Mouse (Mus musculus): ENCODE measurements at regions not wholly inside any gene's neighbourhood (a gene's known extent, or its start where the extent isn't known, plus 50 kb on each side); places are given as distances from the start of the nearest gene placed in this dataset.
"Not testable (repeated sequence)": the region's sequence is repeated elsewhere in the genome, so short reads cannot be mapped to it uniquely, and the experiment has no call there.

DNA sequence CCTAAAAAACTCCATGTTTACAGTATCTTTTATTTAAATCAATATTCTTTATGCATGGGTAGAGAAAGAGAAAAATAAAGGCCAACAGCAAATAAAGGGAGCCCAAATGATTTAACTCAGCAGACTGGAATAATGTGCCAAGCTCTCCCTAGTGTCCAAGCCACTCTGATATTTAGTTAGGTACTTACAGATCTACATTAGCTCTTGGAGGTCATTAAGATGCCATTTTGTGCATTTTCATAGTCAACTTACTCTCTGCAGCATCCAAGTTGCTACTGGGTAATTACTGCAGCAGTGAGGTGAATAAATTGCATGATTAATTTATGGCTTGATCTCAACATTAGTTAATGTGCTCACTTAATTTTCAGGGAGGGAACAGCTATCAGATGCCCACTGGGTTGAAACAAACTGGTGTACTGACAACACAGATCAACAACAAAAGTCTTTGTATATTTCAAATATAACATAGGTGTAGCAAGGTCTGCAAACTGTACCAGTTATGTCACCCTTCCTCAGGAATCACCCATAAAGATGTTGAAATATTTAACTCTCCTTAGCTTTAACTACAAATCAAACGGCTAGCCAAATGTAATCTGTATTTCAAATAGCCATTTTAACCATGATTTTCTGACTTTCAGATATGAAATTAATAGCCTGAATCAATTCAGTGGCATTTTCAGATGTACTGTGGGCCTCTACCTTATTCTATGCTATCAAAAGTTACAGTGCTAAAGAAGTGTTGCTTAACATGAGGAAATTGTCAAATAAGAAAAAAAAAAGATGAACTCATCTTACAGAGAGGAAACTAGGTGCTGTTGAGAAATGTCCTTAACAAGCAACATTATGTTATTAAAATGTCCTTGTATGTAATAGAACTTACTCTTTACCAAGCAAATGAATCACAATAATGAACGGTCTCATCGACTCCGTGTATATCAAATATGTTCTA lies 163.8 kb upstream of the Hapln1 start:
- no peaks in the 10 kb centered on the region for H3K4me1 ChIP-seq (ENCODE audit: control insufficient read depth, insufficient read depth, low read length)
- no peak overlapping the region for H3K4me2 ChIP-seq (ENCODE audit: low read length)
- H3K36me3 ChIP-seq (ENCODE audit: control insufficient read depth, insufficient read depth, low read length), result no peaks in the 10 kb centered on the region
- H3K27ac ChIP-seq (ENCODE audit: low read depth, low read length), result no peak overlapping the region
- no peaks in the 10 kb centered on the region for H3K9me3 ChIP-seq (replicated peaks; ENCODE audit: control insufficient read depth, low read length)
- H3K4me3 ChIP-seq (ENCODE audit: low read depth, low read length), result no peak overlapping the region
- no peak overlapping the region for H3K9ac ChIP-seq (ENCODE audit: low read length)
- WGBS, result 96% methylated on average over 4 of the region's 4 CpGs
- ATAC-seq, result peak; percentile 46; the same call in 1 of the 2 replicates
- H3K27me3 ChIP-seq (replicated peaks; ENCODE audit: control insufficient read depth, insufficient read depth, low read length), result no peaks in the 10 kb centered on the region
- DNase-seq (ENCODE audit: low spot score), result peak; percentile 39

DNA sequence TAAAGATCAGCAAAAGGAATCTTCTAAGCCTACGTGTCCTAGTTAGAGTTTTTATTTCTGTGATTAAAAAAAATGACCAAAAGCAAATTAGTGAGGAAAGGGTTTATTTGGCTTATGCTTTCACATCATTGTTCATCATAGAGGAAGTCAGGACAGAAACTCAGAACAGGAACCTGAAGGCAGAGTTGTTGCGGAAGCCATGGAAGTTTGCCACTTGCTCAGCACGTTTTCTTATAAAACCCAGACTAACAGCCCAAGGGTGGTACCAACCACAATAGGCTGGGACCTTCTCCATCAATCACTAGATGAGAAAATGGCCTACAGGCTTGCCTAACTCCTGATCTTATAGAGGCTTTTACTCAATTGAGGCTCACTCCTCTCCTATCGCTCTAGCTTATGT lies 161.2 kb upstream of the Hapln1 start:
- no peak overlapping the region for H3K4me3 ChIP-seq (ENCODE audit: low read depth, low read length)
- H3K36me3 ChIP-seq (ENCODE audit: control insufficient read depth, insufficient read depth, low read length), result no peaks in the 10 kb centered on the region
- no peak overlapping the region for H3K27ac ChIP-seq (ENCODE audit: low read depth, low read length)
- WGBS, result 89% methylated on average over 4 of the region's 4 CpGs
- H3K9ac ChIP-seq (ENCODE audit: low read length), result no peak overlapping the region
- H3K9me3 ChIP-seq (replicated peaks; ENCODE audit: control insufficient read depth, low read length), result no peaks in the 10 kb centered on the region
- ATAC-seq, result no peak
- no peak overlapping the region for H3K4me2 ChIP-seq (ENCODE audit: low read length)
- DNase-seq (ENCODE audit: low spot score), result no peak
- H3K27me3 ChIP-seq (replicated peaks; ENCODE audit: control insufficient read depth, insufficient read depth, low read length), result no peaks in the 10 kb centered on the region
- no peaks in the 10 kb centered on the region for H3K4me1 ChIP-seq (ENCODE audit: control insufficient read depth, insufficient read depth, low read length)

DNA sequence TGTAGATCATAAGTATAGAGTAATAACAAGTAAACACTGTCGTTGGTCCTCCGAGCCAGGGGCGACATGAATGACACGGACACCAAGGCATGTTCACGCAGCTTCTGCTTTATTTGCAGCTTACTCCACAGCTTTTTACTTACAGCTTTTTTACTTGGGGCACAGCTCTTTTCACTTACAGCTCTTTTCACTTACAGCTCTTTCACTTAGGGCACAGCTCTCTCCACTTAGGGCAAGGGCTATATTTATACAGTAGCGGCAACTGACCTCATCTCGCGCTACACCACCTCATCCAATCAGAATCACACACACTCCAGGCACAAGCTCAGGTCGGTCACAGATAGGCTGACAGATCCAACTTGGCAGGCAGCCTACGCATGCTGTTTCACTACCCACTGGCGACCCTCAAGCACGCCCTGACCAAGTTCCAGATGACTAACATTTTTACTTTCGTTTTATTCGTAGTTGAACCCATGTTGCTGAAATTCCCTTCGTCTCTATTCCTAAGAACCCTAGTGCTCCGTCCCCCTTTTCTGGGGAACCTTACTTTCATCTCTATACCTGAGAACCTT lies 155.9 kb upstream of the Hapln1 start:
- not testable (repeated sequence) for H3K36me3 ChIP-seq (ENCODE audit: control insufficient read depth, insufficient read depth, low read length); ATAC-seq; H3K4me3 ChIP-seq (ENCODE audit: low read depth, low read length); H3K9ac ChIP-seq (ENCODE audit: low read length); H3K4me1 ChIP-seq (ENCODE audit: control insufficient read depth, insufficient read depth, low read length); H3K4me2 ChIP-seq (ENCODE audit: low read length); H3K27me3 ChIP-seq (replicated peaks; ENCODE audit: control insufficient read depth, insufficient read depth, low read length); H3K9me3 ChIP-seq (replicated peaks; ENCODE audit: control insufficient read depth, low read length); H3K27ac ChIP-seq (ENCODE audit: low read depth, low read length); DNase-seq (ENCODE audit: low spot score)
- 95% methylated on average over 16 of the region's 16 CpGs for WGBS

DNA sequence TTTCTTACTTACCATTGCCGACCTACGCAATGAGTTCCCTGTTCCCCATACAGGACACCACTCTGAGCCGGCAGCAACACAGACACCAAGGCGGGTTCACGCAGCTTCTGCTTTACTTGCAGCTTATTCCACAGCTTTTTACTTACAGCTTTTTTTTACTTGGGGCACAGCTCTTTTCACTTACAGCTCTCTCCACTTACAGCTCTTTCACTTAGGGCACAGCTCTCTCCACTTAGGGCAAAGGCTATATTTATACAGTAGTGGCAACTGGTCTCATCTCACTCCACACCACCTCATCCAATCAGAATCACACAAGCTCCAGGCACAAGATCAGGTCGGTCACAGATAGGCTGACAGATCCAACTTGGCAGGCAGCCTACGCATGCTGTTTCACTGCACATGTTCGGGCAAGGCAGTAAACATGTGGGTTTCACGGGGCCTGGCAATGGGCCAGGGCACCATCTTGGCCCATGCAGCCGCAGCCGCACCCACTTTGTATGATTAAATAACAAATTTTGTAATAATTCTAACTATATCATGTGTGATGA lies 154.9 kb upstream of the Hapln1 start:
- Histone ChIP-seq H3K4me3 (ENCODE audit: low read depth, low read length) (no peak overlapping the region), H3K27me3 (replicated peaks; ENCODE audit: control insufficient read depth, insufficient read depth, low read length) (no peaks in the 10 kb centered on the region), H3K9ac (ENCODE audit: low read length) (no peak overlapping the region), H3K9me3 (replicated peaks; ENCODE audit: control insufficient read depth, low read length) (no peaks in the 10 kb centered on the region), H3K27ac (ENCODE audit: low read depth, low read length) (no peak overlapping the region), H3K4me1 (ENCODE audit: control insufficient read depth, insufficient read depth, low read length) (no peaks in the 10 kb centered on the region), H3K4me2 (ENCODE audit: low read length) (no peak overlapping the region), H3K36me3 (ENCODE audit: control insufficient read depth, insufficient read depth, low read length) (no peaks in the 10 kb centered on the region)
- 73% methylated on average over 11 of the region's 11 CpGs for WGBS
- DNase-seq (ENCODE audit: low spot score) (peak; percentile 70), ATAC-seq (peak; percentile 62; the same call in 1 of the 2 replicates)

DNA sequence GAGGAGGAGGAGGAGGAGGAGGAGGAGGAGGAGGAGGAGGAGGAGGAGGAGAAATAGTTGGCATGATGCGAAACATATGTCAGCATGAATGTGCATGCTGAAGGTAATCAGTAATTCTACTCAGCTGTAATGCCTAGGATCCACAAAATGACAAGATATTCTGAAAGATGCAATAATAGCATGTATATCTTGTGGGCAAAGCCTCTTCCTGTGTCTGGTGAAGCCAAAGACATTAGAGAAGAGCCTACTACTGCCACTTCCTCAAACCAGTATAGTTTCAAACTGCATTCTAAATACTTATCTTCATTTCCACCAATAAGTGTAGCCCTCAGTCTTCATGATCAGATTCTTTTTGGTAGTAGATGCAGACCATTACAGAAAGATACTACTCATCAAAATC lies 152.2 kb upstream of the Hapln1 start:
- Histone ChIP-seq H3K9me3 (replicated peaks; ENCODE audit: control insufficient read depth, low read length) (no peaks in the 10 kb centered on the region), H3K27ac (ENCODE audit: low read depth, low read length) (no peak overlapping the region), H3K36me3 (ENCODE audit: control insufficient read depth, insufficient read depth, low read length) (no peaks in the 10 kb centered on the region), H3K9ac (ENCODE audit: low read length) (no peak overlapping the region), H3K4me1 (ENCODE audit: control insufficient read depth, insufficient read depth, low read length) (no peaks in the 10 kb centered on the region), H3K27me3 (replicated peaks; ENCODE audit: control insufficient read depth, insufficient read depth, low read length) (no peaks in the 10 kb centered on the region), H3K4me2 (ENCODE audit: low read length) (no peak overlapping the region), H3K4me3 (ENCODE audit: low read depth, low read length) (no peak overlapping the region)
- ATAC-seq (no peak), DNase-seq (ENCODE audit: low spot score) (no peak)
- 100% methylated on average over 1 of the region's 1 CpGs for WGBS

DNA sequence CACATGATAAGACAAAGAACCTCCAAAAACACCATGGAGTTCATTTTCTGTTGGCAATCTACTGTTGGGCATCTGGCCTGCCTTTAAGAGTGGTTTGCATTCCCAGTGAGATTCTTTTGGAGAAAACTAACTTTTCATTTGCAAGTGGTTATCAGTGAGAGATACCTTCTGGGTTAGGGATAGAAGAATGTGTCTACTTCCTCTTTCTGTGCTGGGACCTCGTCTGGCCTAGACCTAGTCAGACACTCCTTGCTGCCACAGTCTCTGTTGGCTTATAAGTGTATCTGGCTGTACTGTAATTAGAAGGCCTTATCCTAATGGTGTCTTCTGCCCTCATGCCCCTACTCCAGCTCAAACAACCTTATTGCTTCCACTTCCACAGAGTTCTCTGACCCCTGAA lies 150.4 kb upstream of the Hapln1 start:
- no peak overlapping the region for H3K27ac ChIP-seq (ENCODE audit: low read depth, low read length)
- ATAC-seq (no peak), DNase-seq (ENCODE audit: low spot score) (no peak)
- no peak overlapping the region for H3K4me3 ChIP-seq (ENCODE audit: low read depth, low read length)
- no peaks in the 10 kb centered on the region for H3K9me3 ChIP-seq (replicated peaks; ENCODE audit: control insufficient read depth, low read length)
- no peak overlapping the region for H3K9ac ChIP-seq (ENCODE audit: low read length)
- H3K4me1 ChIP-seq (ENCODE audit: control insufficient read depth, insufficient read depth, low read length), result no peaks in the 10 kb centered on the region
- no peak overlapping the region for H3K4me2 ChIP-seq (ENCODE audit: low read length)
- 76% methylated on average over 1 of the region's 1 CpGs for WGBS
- no peaks in the 10 kb centered on the region for H3K27me3 ChIP-seq (replicated peaks; ENCODE audit: control insufficient read depth, insufficient read depth, low read length)
- no peaks in the 10 kb centered on the region for H3K36me3 ChIP-seq (ENCODE audit: control insufficient read depth, insufficient read depth, low read length)

DNA sequence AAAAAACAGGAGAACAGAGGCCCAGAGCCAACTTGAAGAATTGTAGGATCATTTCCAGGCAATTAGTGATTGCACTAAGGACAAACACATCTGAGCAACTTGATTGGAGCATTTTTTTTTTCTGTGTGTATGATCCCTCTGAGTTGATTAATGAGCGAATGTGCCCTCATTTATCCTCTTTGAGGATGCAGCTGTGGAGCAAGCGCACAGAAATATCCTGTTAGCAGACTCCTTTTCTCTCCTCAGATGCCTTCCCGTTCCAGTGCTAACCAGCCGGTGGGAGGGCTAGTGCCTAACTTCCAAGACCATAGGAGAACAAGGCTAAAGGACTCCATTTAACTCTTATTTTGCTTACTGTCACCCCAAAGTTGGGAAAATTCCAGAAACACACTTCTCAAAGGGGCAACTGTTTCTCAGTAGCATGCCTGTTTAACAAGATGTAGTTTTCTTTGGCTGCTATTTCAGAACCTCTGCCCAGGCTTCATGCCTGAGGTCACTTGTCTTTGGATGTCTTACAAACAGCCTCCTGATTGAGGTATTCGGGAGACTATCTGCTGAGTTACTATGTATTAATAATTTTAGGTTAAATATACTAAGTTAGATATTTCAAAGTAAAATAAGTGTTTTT lies 144.8 kb upstream of the Hapln1 start:
- 37% methylated on average over 5 of the region's 5 CpGs for WGBS
- DNase-seq (ENCODE audit: low spot score), result peak; percentile 61
- Histone ChIP-seq H3K9ac (ENCODE audit: low read length) (no peak overlapping the region), H3K27ac (ENCODE audit: low read depth, low read length) (no peak overlapping the region), H3K27me3 (replicated peaks; ENCODE audit: control insufficient read depth, insufficient read depth, low read length) (no peaks in the 10 kb centered on the region), H3K4me2 (ENCODE audit: low read length) (no peak overlapping the region), H3K4me3 (ENCODE audit: low read depth, low read length) (no peak overlapping the region), H3K4me1 (ENCODE audit: control insufficient read depth, insufficient read depth, low read length) (peaks cover 7% of the 10 kb centered on the region; the same call in 1 of the 2 replicates), H3K36me3 (ENCODE audit: control insufficient read depth, insufficient read depth, low read length) (no peaks in the 10 kb centered on the region), H3K9me3 (replicated peaks; ENCODE audit: control insufficient read depth, low read length) (no peaks in the 10 kb centered on the region)
- ATAC-seq, result peak; percentile 57

DNA sequence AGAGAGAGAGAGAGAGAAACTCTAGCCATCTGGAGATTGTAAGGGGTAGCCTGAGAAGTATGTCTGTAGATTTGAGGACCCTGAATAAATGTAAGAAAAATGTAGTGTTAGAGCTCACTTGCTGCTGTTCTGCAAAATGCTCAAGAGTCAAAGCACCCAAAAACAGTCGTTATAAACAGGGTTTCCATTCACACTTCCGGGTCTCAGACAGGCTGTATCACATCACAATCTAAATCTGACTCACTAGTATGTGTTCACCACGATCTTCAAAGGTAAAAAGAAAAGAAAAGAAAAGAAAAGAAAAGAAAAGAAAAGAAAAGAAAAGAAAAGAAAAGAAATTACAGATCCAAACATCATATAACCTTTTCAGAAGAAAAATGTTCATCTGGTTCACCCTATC lies 143.7 kb upstream of the Hapln1 start:
- Histone ChIP-seq H3K4me1 (ENCODE audit: control insufficient read depth, insufficient read depth, low read length) (peaks cover 7% of the 10 kb centered on the region; the same call in 1 of the 2 replicates), H3K27me3 (replicated peaks; ENCODE audit: control insufficient read depth, insufficient read depth, low read length) (no peaks in the 10 kb centered on the region), H3K9me3 (replicated peaks; ENCODE audit: control insufficient read depth, low read length) (no peaks in the 10 kb centered on the region), H3K4me2 (ENCODE audit: low read length) (no peak overlapping the region), H3K36me3 (ENCODE audit: control insufficient read depth, insufficient read depth, low read length) (no peaks in the 10 kb centered on the region), H3K27ac (ENCODE audit: low read depth, low read length) (no peak overlapping the region), H3K9ac (ENCODE audit: low read length) (no peak overlapping the region), H3K4me3 (ENCODE audit: low read depth, low read length) (no peak overlapping the region)
- ATAC-seq (no peak), DNase-seq (ENCODE audit: low spot score) (no peak)
- 71% methylated on average over 3 of the region's 3 CpGs for WGBS

Measured in forebrain, embryonic 14.5 days (tissue).